In the genomic region with DNA sequence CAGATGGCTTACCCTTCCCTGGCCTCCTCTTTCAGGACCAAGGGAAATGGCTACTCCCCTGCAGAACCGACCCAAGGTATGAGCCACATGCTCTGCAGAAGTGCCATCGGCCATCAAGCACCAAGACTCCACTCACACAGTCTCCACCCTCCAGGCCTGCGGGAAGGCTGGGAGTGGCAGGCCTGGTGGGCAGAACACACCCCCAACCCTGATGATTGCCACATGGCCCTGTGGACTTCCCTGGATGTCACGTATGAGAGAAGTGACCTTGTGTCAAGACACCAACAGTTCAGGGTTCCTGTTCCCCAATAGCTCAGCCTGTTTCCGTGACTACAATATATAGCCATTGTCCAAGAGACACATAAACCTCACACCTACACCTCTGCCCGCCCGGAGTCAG, we compare ENCODE assay signal across 12 mouse cellular contexts. TPM values are rescaled to one million over a fixed set of nuclear protein-coding genes. Genes with fewer than 3 reads are reported as not detected.
DNase-seq lines count a peak whose midpoint lies in the region; ATAC-seq lines count a peak whose summit lies in the region.
"Had no signal": no experiment of that assay in that cellular context is flagged by ENCODE, and none has a peak within 500 bp of the region (broad histone marks: within the 10 kb centered on the region; RNA-seq: fewer than 3 reads in every experiment).

A gene (plus strand): TSS at position 294 of the 400 bp plus-strand sequence.

- intact Hi-C loops in heart, postnatal 36 days (cut with DNase I): no loop called here
- intact Hi-C loops in left cerebral cortex, postnatal 36 days (cut with DNase I): no loop called here

- H3K9ac ChIP-seq in heart, embryonic 15.5 days: no peak within 1 kb of the TSS
- no peak within 1 kb of the TSS for H3K9ac ChIP-seq in forebrain, embryonic 16.5 days (replicated peaks; ENCODE audit: low read depth, low read length)
- peak within 1 kb of the TSS; percentile 45 for H3K9ac ChIP-seq in liver, embryonic 11.5 days (ENCODE audit: low read depth, low read length)
- H3K9ac ChIP-seq: lung, embryonic 15.5 days had no signal

- 0 out of 2 replicates have a peak, but pooled peaks have one; percentile 16 for ATAC-seq in heart, embryonic 15.5 days (replicated peaks; ENCODE audit: insufficient number of reproducible peaks, insufficient read depth, low FRiP score, low read depth)
- peak; percentile 18; the same call in 1 of the 2 replicates for ATAC-seq in forebrain, embryonic 16.5 days
- ATAC-seq in liver, embryonic 11.5 days (replicated peaks; ENCODE audit: low FRiP score): peak; percentile 25; the same call in 1 of the 2 replicates
- no peak for ATAC-seq in CD4-positive, CD25-positive, alpha-beta regulatory T cell, adult 4 months

- peaks cover 24% of the 10 kb centered on the region for H3K4me1 ChIP-seq in heart, embryonic 15.5 days (replicated peaks)
- peaks cover 5% of the 10 kb centered on the region; the same call in 1 of the 2 replicates for H3K4me1 ChIP-seq in forebrain, embryonic 16.5 days (replicated peaks; ENCODE audit: control insufficient read depth, insufficient read depth, low read length)
- peaks cover 6% of the 10 kb centered on the region for H3K4me1 ChIP-seq in liver, embryonic 11.5 days (replicated peaks; ENCODE audit: control insufficient read depth, insufficient read depth, low read length)
- peaks cover 92% of the 10 kb centered on the region for H3K4me1 ChIP-seq in megakaryocyte, embryonic 14.5 days
- H3K4me1 ChIP-seq: lung, embryonic 15.5 days had no signal

- H3K4me2 ChIP-seq in heart, embryonic 15.5 days: no peak within 1 kb of the TSS
- H3K4me2 ChIP-seq in forebrain, embryonic 16.5 days (ENCODE audit: low read length): no peak within 1 kb of the TSS
- peak within 1 kb of the TSS; percentile 59 for H3K4me2 ChIP-seq in liver, embryonic 11.5 days
- H3K4me2 ChIP-seq: lung, embryonic 15.5 days had no signal

- H3K4me3 ChIP-seq in heart, embryonic 15.5 days: no peak within 1 kb of the TSS
- no peak within 1 kb of the TSS for H3K4me3 ChIP-seq in forebrain, embryonic 16.5 days (replicated peaks; ENCODE audit: low read length)
- H3K4me3 ChIP-seq in liver, embryonic 11.5 days (ENCODE audit: low read depth, low read length): peak within 1 kb of the TSS; percentile 33
- peak within 1 kb of the TSS; percentile 90 for H3K4me3 ChIP-seq in megakaryocyte, embryonic 14.5 days (replicated peaks)
- H3K4me3 ChIP-seq: lung, embryonic 15.5 days had no signal

- peak within 1 kb of the TSS; percentile 46 for H3K27ac ChIP-seq in heart, embryonic 15.5 days
- no peak within 1 kb of the TSS for H3K27ac ChIP-seq in forebrain, embryonic 16.5 days (ENCODE audit: low read length)
- peak within 1 kb of the TSS; percentile 55 for H3K27ac ChIP-seq in liver, embryonic 11.5 days (ENCODE audit: low read depth, low read length)
- H3K27ac ChIP-seq: lung, embryonic 15.5 days had no signal

- WGBS in heart, embryonic 15.5 days: 56% methylated on average over 7 of the region's 7 CpGs
- 79% methylated on average over 7 of the region's 7 CpGs for WGBS in forebrain, embryonic 16.5 days
- WGBS in liver, embryonic 11.5 days: 59% methylated on average over 7 of the region's 7 CpGs

- DNase-seq in heart, postnatal 36 days: no peak
- no peak for DNase-seq in liver, embryonic 11.5 days (ENCODE audit: low spot score)
- no peak for DNase-seq in left cerebral cortex, postnatal 36 days (ENCODE audit: low spot score in 2 of 2)
- DNase-seq: cerebellum, adult 11 months; gastrocnemius, postnatal 14 days; kidney, adult 11 months had no signal

- no peaks in the 10 kb centered on the region for H3K36me3 ChIP-seq in heart, embryonic 15.5 days
- H3K36me3 ChIP-seq in forebrain, embryonic 16.5 days (ENCODE audit: control insufficient read depth, insufficient read depth): no peaks in the 10 kb centered on the region
- no peaks in the 10 kb centered on the region for H3K36me3 ChIP-seq in liver, embryonic 11.5 days (ENCODE audit: control insufficient read depth, insufficient read depth, low read length)
- H3K36me3 ChIP-seq in megakaryocyte, embryonic 14.5 days (replicated peaks; ENCODE audit: low read length): peaks cover 45% of the 10 kb centered on the region
- H3K36me3 ChIP-seq: lung, embryonic 15.5 days had no signal

- H3K27me3 ChIP-seq in heart, embryonic 15.5 days: no peaks in the 10 kb centered on the region
- H3K27me3 ChIP-seq in forebrain, embryonic 16.5 days (replicated peaks; ENCODE audit: control insufficient read depth, insufficient read depth, low read length): no peaks in the 10 kb centered on the region
- H3K27me3 ChIP-seq in liver, embryonic 11.5 days (replicated peaks; ENCODE audit: control insufficient read depth, insufficient read depth, low read length): no peaks in the 10 kb centered on the region
- H3K27me3 ChIP-seq in megakaryocyte, embryonic 14.5 days (replicated peaks): peaks cover 17% of the 10 kb centered on the region
- H3K27me3 ChIP-seq: lung, embryonic 15.5 days had no signal

- no peaks in the 10 kb centered on the region for H3K9me3 ChIP-seq in heart, embryonic 15.5 days (replicated peaks)
- H3K9me3 ChIP-seq in forebrain, embryonic 16.5 days (ENCODE audit: control insufficient read depth, low read length): no peaks in the 10 kb centered on the region
- H3K9me3 ChIP-seq in liver, embryonic 11.5 days (ENCODE audit: control insufficient read depth, low read length): no peaks in the 10 kb centered on the region
- H3K9me3 ChIP-seq in megakaryocyte, embryonic 14.5 days: no peaks in the 10 kb centered on the region
- H3K9me3 ChIP-seq: lung, embryonic 15.5 days had no signal

RNA-seq across cellular contexts. Expression of the gene that starts here (rescaled TPM):
- polyA plus RNA-seq in heart, embryonic 15.5 days (2015; fragmentation: Nextera tagmentation; extraction: Ambion mirVana): 1.2 and 1.5 TPM in 2 replicates
- under 1 TPM; 0.46 to 0.58 TPM for total RNA-seq in heart, postnatal 36 days (2021)
- 0.19 and 0.24 TPM in 2 replicates for polyA plus RNA-seq in forebrain, embryonic 16.5 days (2015; fragmentation: Nextera tagmentation; extraction: Ambion mirVana)
- 59.5 and 61.1 TPM in 2 replicates for polyA plus RNA-seq in liver, embryonic 11.5 days (2014; fragmentation: Nextera tagmentation; extraction: Ambion mirVana)
- polyA plus RNA-seq in megakaryocyte, embryonic 14.5 days (2012; ENCODE audit: insufficient read depth, low replicate concordance): 19.0 and 24.9 TPM in 2 replicates
- not detected for total RNA-seq in left cerebral cortex, postnatal 36 days (2021)
- not detected for polyA plus RNA-seq in CD4-positive, CD25-positive, alpha-beta regulatory T cell, adult 4 months (2017; shearing (Covaris generic))
- total RNA-seq: gastrocnemius, postnatal 14 days; layer of hippocampus, postnatal 10 days had no signal

Comparison
In these comparisons a context has a peak if more than half of its experiments do, and no peak if none do; other contexts are left out.
1. Peak in ATAC-seq in forebrain, embryonic 16.5 days; RNA of the gene not detected or under 1 TPM.
2. H3K4me3 ChIP-seq: peak in liver, embryonic 11.5 days (single experiment) and megakaryocyte, embryonic 14.5 days (single experiment); none in heart, embryonic 15.5 days (single experiment) and forebrain, embryonic 16.5 days (single experiment).